Mouse (Mus musculus): ENCODE measurements at regions not wholly inside any gene's neighbourhood (a gene's known extent, or its start where the extent isn't known, plus 50 kb on each side); places are given as distances from the start of the nearest gene placed in this dataset.
A peak's percentile ranks its signal among the peaks of the same experiment; 100 is the strongest.

DNA sequence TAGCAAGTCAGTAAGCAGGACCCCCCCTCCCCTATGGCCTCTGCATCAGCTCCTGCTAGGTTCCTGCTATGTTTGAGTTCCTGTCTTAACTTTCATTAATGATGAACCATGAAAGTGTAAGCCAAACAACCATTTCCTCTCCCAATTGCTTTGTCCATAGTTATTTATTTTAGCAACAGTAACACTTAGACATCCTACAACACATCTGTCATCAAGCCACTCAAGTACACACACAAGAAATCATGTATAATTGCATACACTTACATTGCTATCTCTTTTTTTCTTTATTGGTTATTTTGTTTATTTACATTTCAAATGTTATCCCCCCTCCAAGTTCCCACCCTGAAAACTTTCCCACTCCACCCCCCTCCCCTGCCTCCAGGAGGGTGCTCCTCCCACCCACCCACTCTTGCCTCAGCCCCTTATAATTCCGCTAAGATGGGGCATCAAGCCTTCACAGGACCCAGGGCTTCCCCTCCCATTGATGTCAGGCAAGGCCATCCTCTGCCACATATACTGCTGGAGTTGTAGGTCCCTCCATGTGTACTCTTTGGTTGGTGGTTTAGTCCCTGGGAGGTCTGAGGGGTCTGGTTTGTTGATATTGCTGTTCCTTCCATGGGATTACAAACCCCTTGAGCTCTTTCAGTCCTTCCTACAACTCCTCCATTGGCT is 310.9 kb upstream of the Ccnh start:
- DNase-seq (ENCODE audit: low read depth), result no peak

DNA sequence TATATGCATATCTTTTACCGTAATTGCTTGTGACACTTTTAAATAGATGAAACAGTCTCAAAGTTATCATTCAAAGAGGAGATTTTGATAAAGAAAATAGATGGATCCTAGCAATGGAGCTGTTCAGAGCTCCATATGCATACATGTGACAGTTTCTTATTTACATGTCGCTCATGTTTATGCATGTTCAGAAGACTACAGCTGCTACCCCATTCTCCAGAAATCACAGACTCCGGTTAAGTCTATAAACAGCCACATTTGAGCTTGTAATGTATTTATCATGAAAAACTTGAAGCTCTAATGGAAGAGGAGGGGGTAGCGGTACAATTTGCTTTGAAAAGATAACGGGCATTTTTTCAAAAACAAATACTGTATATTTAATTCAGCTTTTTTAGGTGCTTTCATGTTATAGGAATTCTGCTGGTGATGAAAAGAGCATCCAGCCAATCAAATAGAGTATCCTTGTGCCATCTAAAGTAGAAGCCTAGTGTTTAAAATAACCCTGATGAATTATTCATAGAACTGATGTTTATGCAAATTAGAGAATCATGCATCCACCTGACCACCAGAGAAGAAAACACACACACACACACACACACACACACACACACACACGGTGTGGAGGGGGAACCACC is 283.7 kb upstream of the Ccnh start:
- DNase-seq (ENCODE audit: low read depth), result no peak

DNA sequence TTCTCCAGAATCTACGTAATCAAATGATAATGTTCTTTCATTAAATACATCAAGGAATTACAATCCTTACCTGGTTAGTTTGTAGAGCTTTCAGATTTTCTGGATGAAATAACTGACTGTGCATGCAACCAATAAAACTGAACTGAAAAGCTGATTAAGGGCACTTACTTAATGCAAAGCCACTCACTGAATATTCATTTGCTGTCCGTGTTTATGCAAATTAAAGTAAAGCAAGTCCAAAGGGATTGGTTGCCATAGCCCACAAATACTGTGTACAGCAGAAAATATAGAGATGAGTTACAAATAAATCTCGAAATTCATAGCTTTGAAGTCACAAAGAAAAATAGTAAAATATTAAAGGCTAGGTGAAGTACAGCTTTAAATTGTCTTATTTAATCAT is 283.2 kb upstream of the Ccnh start:
- no peak for DNase-seq (ENCODE audit: low read depth)

DNA sequence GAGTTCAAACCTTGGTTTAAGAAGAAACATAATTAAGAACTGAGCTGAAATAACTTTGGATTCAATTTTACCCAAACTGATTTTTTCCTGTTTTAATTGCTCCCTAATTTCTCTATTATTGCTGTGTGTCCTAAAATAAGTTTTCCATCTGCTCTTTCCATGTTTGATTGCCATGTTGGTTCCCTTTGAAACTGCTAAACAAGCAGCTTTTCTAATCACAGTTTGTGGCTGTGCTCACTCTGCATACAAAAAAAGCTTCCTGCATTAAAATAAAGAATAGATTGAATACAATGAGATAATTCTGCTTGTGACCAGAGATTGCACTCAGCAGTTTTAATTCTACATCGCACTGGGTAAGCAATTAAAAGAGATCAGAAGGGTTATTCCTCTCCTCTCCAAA is 257.9 kb upstream of the Ccnh start:
- DNase-seq (ENCODE audit: low read depth), result no peak

DNA sequence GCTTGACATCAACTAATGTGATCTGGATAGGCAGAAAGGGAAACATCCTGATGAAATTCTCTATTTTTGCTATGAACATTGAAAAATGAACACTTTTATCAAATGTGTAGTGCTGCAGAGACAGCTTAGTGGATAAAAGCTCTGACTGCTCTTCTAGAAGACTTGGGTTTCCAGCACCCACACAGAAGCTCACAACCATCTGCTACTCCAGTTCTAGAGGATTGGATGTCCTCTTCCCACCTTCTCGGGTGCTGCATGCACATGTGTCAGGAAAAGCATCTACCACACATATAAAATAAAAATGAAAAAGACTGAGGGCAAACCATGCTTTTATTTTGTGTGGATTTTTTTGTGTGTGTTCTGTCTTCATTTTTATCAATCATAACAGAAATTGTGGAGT is 253.6 kb upstream of the Ccnh start:
- DNase-seq (ENCODE audit: low read depth), result no peak

DNA sequence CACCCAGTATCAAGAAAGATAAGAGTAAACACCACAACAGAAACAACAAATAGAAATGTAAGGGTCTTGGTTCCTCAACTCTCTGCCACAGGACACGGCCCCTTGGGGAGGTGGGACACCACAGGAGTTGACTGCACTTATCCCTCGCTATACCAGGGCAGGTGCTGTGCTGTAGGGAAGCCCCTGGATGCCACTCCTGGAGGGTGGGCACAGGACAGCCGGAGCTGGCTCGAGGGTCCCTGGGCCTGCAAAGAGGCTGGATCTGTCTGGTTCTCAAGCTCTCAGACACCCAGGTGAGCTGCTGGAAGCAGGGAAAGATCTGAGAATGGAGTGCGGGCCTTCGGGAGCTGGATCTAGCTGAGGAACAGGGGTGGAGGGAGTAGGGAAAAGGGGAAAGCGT is 249.5 kb upstream of the Ccnh start:
- DNase-seq (ENCODE audit: low read depth), result no peak

DNA sequence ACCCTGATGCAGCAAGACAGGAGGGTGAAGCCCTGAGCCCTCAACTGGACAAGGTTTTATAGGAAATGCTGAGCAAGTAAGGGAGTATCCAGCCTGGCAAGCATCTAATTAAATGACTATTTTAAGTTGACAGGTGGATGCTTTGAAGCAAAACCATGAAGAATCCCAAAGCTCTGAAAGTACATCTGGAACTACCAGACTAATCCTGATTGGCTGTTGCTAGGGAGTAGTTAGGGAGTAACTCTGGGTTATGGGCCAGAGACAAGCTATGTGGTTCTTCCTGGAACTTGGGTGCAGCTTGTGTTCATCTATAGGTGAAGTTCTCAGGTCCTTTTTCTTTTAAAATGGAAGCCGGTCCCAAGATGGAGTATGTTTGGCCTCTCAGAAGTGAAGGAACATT is 248.3 kb upstream of the Ccnh start:
- DNase-seq (ENCODE audit: low read depth), result no peak

DNA sequence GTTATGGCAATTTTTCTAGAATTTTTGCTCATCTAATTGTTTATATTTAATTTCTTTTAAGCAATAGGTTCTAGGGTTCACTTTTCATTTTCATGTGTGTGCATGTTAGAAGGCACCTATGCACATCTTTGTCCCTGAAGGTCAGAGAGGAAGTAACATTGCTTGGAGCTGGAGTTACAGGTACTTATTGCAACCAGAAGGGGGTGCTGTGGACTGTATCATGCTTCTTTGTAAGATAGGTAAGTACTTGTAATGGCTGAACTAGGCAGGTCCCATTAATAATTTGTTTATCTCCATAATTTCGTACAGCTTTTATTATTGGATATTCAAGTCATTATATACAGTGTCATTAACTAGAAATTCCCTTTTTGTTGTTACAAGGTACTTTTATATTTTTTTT is 238.3 kb upstream of the Ccnh start:
- peak; percentile 6 for DNase-seq (ENCODE audit: low read depth)

DNA sequence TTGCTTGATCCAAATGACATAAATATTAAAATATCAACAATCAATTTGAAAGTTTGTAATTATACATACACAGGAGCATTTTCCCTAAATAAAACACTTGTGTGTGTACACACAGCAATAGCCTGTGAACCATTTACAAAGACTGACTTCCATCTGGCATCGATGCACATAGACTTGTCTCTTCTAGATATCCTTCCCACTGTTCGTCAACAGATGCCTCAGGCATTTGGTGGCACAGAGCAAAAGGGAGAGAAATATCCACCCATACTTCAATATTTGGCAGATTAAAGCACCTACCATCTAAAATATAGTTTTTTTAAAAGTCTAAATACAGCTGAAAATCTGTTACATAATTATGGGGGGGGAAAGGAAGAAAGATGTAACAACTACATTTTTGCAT is 236.0 kb upstream of the Ccnh start:
- no peak for DNase-seq (ENCODE audit: low read depth)

DNA sequence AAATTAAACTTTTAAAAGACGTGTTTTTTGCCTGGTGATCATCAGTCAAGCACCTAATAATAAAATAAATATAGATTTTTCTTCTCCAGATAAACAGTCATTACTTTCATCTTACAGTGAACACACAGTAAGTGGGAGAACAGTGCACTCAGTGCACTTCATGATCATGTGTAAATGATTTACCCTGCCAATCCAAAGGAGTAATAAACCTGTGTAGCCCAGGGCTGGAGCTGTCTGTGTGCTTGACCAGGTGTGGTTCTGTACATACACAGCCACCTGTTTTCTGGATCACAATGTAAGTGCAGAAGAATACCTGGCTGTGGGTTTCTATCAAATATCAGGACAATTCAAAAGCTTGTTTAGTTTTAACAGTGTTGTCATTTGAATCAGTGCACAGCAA is 235.4 kb upstream of the Ccnh start:
- no peak for DNase-seq (ENCODE audit: low read depth)

DNA sequence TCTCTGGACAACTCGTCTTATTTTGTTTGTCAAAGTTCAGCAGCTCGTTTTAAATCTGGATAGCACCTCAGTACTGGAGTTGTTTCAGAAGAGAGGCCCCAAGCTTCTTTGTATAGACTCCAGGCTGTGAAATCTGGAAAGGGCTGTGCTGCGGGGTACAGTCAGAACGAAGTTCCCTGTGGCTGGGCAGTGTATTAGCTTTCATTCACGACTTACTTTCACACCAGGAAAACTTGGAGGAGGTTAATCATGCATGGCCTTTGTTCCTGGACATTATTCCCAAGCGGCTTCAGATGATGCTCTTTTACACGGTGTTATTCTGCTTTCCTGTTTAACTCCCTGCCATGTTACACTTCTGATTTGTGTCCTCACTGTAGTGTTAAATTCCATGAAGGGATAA is 220.3 kb upstream of the Ccnh start:
- no peak for DNase-seq (ENCODE audit: low read depth)
